Mouse (Mus musculus) CH12.LX (cell line): ENCODE data around the gene Prss3.

Source experiments
- ETS1 ChIP-seq: conservative IDR thresholded peaks from 2 replicates; pipeline ENCODE4 v1.6.1; 2012; ENCODE audit warnings: low read depth, mild to moderate bottlenecking, inconsistent platforms, low read length, improper control_type of control experiment, moderate library complexity
- MAZ ChIP-seq: IDR thresholded peaks from 2 replicates; pipeline ENCODE4 v1.6.1; 2012; ENCODE audit warnings: low read depth, mild to moderate bottlenecking, inconsistent platforms, low read length, improper control_type of control experiment, moderate library complexity

DNA sequence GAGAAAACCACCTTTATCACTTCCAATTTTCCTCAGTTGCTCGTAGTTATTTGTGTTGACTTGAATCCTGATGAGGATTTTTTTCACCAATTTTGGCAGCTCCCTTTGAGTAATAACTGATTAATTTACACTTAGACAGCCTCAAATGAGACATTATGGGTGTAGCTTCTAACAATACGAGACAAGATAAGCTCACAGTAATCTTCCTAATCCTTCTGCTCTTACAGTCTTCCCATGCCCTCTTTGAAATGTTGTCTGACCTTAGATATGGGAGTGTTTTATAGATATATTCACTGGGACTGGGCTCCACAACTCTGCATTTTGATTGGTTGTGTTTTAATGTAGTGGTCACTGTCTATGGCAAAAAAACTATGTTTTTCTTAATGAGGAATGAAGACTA lies 9.3 kb upstream of the Prss3 start:
- TF ChIP-seq ETS1 (no peak), MAZ (no peak)
